Mouse (Mus musculus): ENCODE measurements around the gene Morc2b.

GRCm38 (mm10) chr17:33089220-33089949 is 50.1 kb downstream of the Morc2b start, which contains the start of gene Zfp563:
- no peak for TF ChIP-seq MAX (IDR thresholded peaks at IDR 0.05)
- TF ChIP-seq MYOG (IDR thresholded peaks at IDR 0.05; ENCODE audit: control insufficient read depth, extremely low read depth, insufficient read length): no peak
- no peak for TF ChIP-seq CTCF (IDR thresholded peaks at IDR 0.05; ENCODE audit: control insufficient read depth, insufficient read depth, insufficient read length)
- no peak for TF ChIP-seq FOSL1 (IDR thresholded peaks at IDR 0.05; ENCODE audit: insufficient read depth, low read length, poor library complexity, severe bottlenecking)

Data from C2C12 (cell line).